Mouse (Mus musculus) lung, embryonic 14.5 days (tissue): ENCODE results near the gene Ppfibp1. TPM values are rescaled to one million over a fixed set of nuclear protein-coding genes. Genes with fewer than 3 reads are reported as not detected.

ENCODE experiments used
- ATAC-seq: fragments of 200-750 bp; cut with Nextera tagmentation; 2 replicates; pipeline ENCODE4 v1.8.0; 2017; ENCODE audit warnings: mild to moderate bottlenecking, moderate TSS enrichment, moderate library complexity; ENCODE audit not compliant: insufficient read depth
- DNase-seq: peaks from one replicate; pipeline ENCODE4 v3.0.0-alpha.2; 2015
- H3K27ac ChIP-seq: fragments of 300-500 bp; sonication (generic); 2 replicates; pipeline ENCODE4 v1.5.1; 2014; ENCODE audit warnings: low read depth, mild to moderate bottlenecking, moderate library complexity
- H3K27me3 ChIP-seq: fragments of 300-500 bp; sonication (generic); 2 replicates; pipeline ENCODE4 v1.6.1; 2014; ENCODE audit warnings: low read length, control low read depth; ENCODE audit not compliant: insufficient read depth
- H3K36me3 ChIP-seq: fragments of 300-500 bp; sonication (generic); 2 replicates; pipeline ENCODE4 v1.6.1; 2014; ENCODE audit warnings: control low read depth; ENCODE audit not compliant: insufficient read depth
- H3K4me1 ChIP-seq: fragments of 300-500 bp; sonication (generic); 2 replicates; pipeline ENCODE4 v1.6.1; 2014; ENCODE audit warnings: antibody characterized with exemption, control low read depth; ENCODE audit not compliant: insufficient read depth
- H3K4me2 ChIP-seq: fragments of 300-500 bp; sonication (generic); 2 replicates; pipeline ENCODE4 v1.6.1; 2014; ENCODE audit warnings: mild to moderate bottlenecking
- H3K4me3 ChIP-seq: fragments of 300-500 bp; sonication (generic); 2 replicates; pipeline ENCODE4 v1.5.1; 2014; ENCODE audit warnings: low read depth, low read length
- H3K9ac ChIP-seq: fragments of 300-500 bp; sonication (generic); 2 replicates; pipeline ENCODE4 v1.6.1; 2014
- H3K9me3 ChIP-seq: fragments of 300-500 bp; sonication (generic); 2 replicates; pipeline ENCODE4 v1.6.1; 2016; ENCODE audit warnings: low read depth, low read length, control low read depth
- CTCF ChIP-seq: IDR thresholded peaks from 2 replicates; pipeline ENCODE4 v1.5.1; 2016; ENCODE audit warnings: antibody characterized with exemption, low read depth
- WGBS: fragments of 180-500 bp; shearing (Covaris S2); extraction: QIAGEN DNeasy Blood & Tissue Kit; methylation state at CpG from one replicate; pipeline ENCODE4 v1.1.7; 2014; 5-methylcytosine and 5-hydroxymethylcytosine counted together
- polyA plus RNA-seq: library from polyadenylated mRNA; unstranded; fragments of >200 nt; fragmentation: Nextera tagmentation; extraction: Ambion mirVana; gene quantifications from 2 replicates; pipeline ENCODE4 v1.2.1, GENCODE M21; 2014

The Ppfibp1 gene
- polyA plus RNA-seq, 1 experiment from 2014 or later: 52.5 TPM

- peak overlapping the region; percentile 32; the same call in 1 of the 2 replicates for H3K9ac ChIP-seq
- TF ChIP-seq CTCF: no peak
- peaks cover 12% of the 10 kb centered on the region for H3K4me1 ChIP-seq
- no peak for ATAC-seq
- no peaks in the 10 kb centered on the region for H3K36me3 ChIP-seq
- H3K4me2 ChIP-seq: peak overlapping the region; percentile 82
- H3K27me3 ChIP-seq: no peaks in the 10 kb centered on the region
- peak overlapping the region; percentile 47; the same call in 1 of the 2 replicates for H3K27ac ChIP-seq
- no peak overlapping the region; the same call in 1 of the 2 replicates for H3K4me3 ChIP-seq
- no peaks in the 10 kb centered on the region for H3K9me3 ChIP-seq
- DNase-seq: peak; percentile 53
Observed at GRCm38 (mm10) chr6:146890633-146891032, 2.3 kb downstream of the Ppfibp1 start.

DNA sequence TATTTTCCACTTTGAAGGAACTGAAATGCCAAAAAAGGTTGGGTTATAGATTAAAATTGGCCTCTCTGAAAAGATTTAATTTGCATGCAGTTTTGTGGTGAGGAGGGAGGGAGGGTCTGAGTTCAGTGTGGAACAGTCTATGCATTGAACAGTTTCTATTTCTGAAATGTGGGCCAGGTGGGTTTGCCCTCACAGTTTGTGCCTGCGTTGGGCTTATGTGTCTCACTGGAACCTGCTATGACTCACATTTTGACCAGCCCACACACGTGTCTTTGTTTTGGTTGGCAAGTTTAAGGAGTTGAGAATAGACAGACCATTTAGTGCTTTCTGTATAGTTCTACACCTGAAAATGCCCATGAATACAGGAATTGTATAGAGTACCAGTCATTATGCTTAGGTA, 5.6 kb downstream of the Ppfibp1 start:
- 51% methylated on average over 2 of the region's 2 CpGs for WGBS
- DNase-seq: no peak
- Histone ChIP-seq H3K27me3 (no peaks in the 10 kb centered on the region), H3K9me3 (no peaks in the 10 kb centered on the region), H3K27ac (no peak overlapping the region), H3K4me1 (peaks cover 12% of the 10 kb centered on the region), H3K9ac (no peak overlapping the region), H3K4me3 (no peak overlapping the region), H3K36me3 (no peaks in the 10 kb centered on the region), H3K4me2 (no peak overlapping the region)
- ATAC-seq: no peak
- no peak for TF ChIP-seq CTCF

GRCm38 (mm10) chr6:146898709-146899108, 10.4 kb downstream of the Ppfibp1 start:
- Histone ChIP-seq H3K27ac (no peak overlapping the region), H3K9me3 (no peaks in the 10 kb centered on the region), H3K36me3 (no peaks in the 10 kb centered on the region), H3K27me3 (no peaks in the 10 kb centered on the region), H3K4me2 (no peak overlapping the region), H3K4me1 (no peaks in the 10 kb centered on the region), H3K9ac (no peak overlapping the region), H3K4me3 (no peak overlapping the region)
- ATAC-seq (no peak), DNase-seq (no peak)
- 81% methylated on average over 6 of the region's 6 CpGs for WGBS
- TF ChIP-seq CTCF: no peak

- ATAC-seq: no peak
- no peak for TF ChIP-seq CTCF
- Histone ChIP-seq H3K4me1 (no peaks in the 10 kb centered on the region), H3K4me3 (no peak overlapping the region), H3K27ac (no peak overlapping the region), H3K36me3 (no peaks in the 10 kb centered on the region), H3K27me3 (no peaks in the 10 kb centered on the region), H3K4me2 (no peak overlapping the region), H3K9me3 (no peaks in the 10 kb centered on the region), H3K9ac (no peak overlapping the region)
- no peak for DNase-seq
- 51% methylated on average over 2 of the region's 2 CpGs for WGBS
Observed at GRCm38 (mm10) chr6:146899647-146900046, 11.4 kb downstream of the Ppfibp1 start.

- peaks cover 4% of the 10 kb centered on the region; the same call in 1 of the 2 replicates for H3K4me1 ChIP-seq
Observed at GRCm38 (mm10) chr6:146901929-146902328, 13.6 kb downstream of the Ppfibp1 start.

DNA sequence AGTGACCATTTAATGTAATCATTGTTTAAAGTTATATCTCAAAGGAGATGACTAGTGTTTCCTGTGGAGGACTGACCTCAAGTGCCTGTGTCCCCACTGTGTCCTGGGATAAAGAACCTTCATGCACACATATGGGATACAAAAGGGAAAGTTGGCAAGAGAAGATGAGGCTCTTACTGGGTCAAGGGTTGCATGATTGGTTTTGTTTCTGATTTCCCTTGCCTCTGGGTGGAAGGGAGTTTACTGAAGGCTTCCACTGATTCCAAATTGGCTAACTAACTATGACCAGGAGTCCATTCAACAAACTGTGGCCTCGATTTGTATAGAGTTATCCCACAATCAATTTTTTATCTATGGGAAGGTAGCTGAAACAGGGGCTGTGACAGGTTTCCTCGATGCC, 15.3 kb downstream of the Ppfibp1 start:
- no peak for TF ChIP-seq CTCF
- Histone ChIP-seq H3K9ac (no peak overlapping the region), H3K9me3 (no peaks in the 10 kb centered on the region), H3K4me1 (peaks cover 4% of the 10 kb centered on the region; the same call in 1 of the 2 replicates), H3K4me3 (no peak overlapping the region), H3K36me3 (no peaks in the 10 kb centered on the region), H3K27me3 (no peaks in the 10 kb centered on the region), H3K27ac (no peak overlapping the region), H3K4me2 (no peak overlapping the region)
- 82% methylated on average over 2 of the region's 2 CpGs for WGBS
- DNase-seq (no peak), ATAC-seq (no peak)

More at GRCm38 (mm10) chr6:146901929-146902328, 13.6 kb downstream of the Ppfibp1 start:
- H3K9ac ChIP-seq: no peak overlapping the region
- H3K9me3 ChIP-seq: no peaks in the 10 kb centered on the region
- H3K4me3 ChIP-seq: no peak overlapping the region
- DNase-seq: no peak
- H3K36me3 ChIP-seq: no peaks in the 10 kb centered on the region
- no peaks in the 10 kb centered on the region for H3K27me3 ChIP-seq
- no peak for ATAC-seq
- no peak overlapping the region for H3K4me2 ChIP-seq
- 90% methylated on average over 4 of the region's 4 CpGs for WGBS
- 0 out of 2 replicates have a peak, but pooled peaks have one; percentile 7 for TF ChIP-seq CTCF
- H3K27ac ChIP-seq: no peak overlapping the region

- no peak for TF ChIP-seq CTCF
- Histone ChIP-seq H3K4me1 (peaks cover 4% of the 10 kb centered on the region; the same call in 1 of the 2 replicates), H3K4me2 (no peak overlapping the region)
Observed at GRCm38 (mm10) chr6:146904707-146905106, 16.4 kb downstream of the Ppfibp1 start.

More at GRCm38 (mm10) chr6:146904707-146905106, 16.4 kb downstream of the Ppfibp1 start:
- Histone ChIP-seq H3K9me3 (no peaks in the 10 kb centered on the region), H3K27me3 (no peaks in the 10 kb centered on the region), H3K36me3 (no peaks in the 10 kb centered on the region), H3K4me3 (no peak overlapping the region), H3K27ac (no peak overlapping the region), H3K9ac (no peak overlapping the region)
- ATAC-seq (no peak), DNase-seq (no peak)
- 82% methylated on average over 3 of the region's 3 CpGs for WGBS
